Mouse (Mus musculus) B cell, adult (primary cell): ENCODE data around the gene Gstt3. TPM values are rescaled to one million over a fixed set of nuclear protein-coding genes. Genes with fewer than 3 reads are reported as not detected.

Source experiments
- total RNA-seq: library from RNA; stranded (reverse); gene quantifications from 4 replicates; pipeline ENCODE4 v1.2.4, GENCODE M21; 2023; ENCODE audit not compliant: inconsistent age

Gstt3 gene
- 6.7 to 10.3 TPM (median 8.6 TPM) in 4 replicates for total RNA-seq

GRCm38 (mm10) chr10:75780769-75781578 is at the start of gene Gstt3, which contains the start of gene Gm20441:
Gstt3 (minus strand) TSS chr10:75781414.
Gm20441 (minus strand) TSS chr10:75780954.

GRCm38 (mm10) chr10:75822443-75822842 is 41.2 kb upstream of the Gstt3 start, which contains the start of gene Gstt4:
Gstt4 (minus strand) TSS chr10:75822543.

DNA sequence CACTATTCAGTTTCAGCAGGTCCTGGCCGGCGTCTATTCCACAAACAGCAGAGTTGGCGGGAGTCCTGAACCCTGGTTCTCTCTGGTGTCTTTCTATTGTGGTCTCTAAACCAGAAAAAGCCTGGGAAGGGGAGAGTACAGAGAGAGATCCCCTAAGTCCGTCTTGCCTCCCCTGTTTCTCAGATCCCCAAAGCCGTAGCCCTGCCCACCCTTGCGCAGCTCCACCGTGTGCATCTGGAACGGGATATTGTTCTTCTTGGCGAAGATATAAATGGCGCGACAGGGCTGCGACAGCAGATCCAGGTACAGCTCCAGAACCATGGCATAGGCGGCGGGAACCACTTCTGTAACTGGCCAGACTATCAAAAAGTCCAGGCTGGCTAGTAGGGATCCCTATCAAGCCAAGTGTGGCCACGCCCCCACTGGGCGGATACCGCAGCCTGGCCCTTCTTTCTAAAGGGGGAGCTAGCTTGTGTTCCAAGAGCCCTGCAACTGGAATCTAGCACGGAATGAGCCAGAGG is 17.0 kb upstream of the Gstt3 start, which contains the start of gene Gstt1:
Gene Gstt1, minus strand, starts transcription at position 409 of the 521 bp plus-strand sequence.

GRCm38 (mm10) chr10:75772795-75773664 is 8.2 kb downstream of the Gstt3 start, which contains the start of gene Ddt:
Ddt (minus strand) TSS chr10:75773414.

DNA sequence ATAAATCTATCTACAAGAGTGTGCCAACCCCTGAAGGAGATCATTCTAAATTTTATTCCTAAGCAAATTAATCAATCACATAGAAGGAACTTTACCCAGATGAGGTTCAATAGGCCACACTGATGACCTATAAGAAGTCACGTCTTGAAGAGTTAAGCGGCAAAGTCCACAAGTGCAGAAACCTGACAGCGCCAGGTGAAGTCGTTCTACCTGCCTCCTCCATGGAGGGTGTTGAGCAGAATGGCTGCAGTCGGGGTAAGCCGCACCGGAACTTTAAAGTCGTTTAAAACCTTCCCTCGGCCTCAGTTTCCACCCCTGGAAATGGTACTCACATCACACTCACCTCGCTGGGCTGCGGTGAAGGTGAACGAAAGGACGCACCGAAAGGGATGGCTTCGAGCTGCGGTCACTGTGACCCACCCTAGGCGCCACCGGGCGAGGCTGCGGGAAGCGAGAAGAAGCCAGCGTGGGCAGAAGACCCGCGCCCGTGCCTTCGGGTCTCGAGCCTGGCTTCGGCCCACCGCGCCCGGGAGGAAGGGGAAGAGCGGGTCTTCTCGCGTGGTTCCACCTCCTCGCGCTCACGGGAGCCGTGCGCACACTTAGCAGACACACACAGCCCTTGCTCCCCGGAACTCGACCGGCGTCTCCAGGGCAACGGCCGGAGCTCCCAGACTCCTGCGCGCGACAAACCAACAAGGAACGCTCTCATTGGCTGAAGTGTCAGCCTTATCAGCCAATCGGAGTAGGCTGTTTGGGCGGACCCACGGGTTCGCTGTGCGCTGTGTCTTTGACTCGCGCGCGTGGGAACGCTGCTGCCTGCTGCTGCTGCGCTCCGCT is 17.3 kb downstream of the Gstt3 start, which contains the start of gene Cabin1:
Gene Cabin1, minus strand, starts transcription at position 660 of the 837 bp plus-strand sequence.

Other genes starting within 250 kb of the Gstt3 start
- gene Lrrc75b, start 221.1 kb downstream of the Gstt3 start, total RNA-seq: not detected in 4 replicates
- gene Ggt1, start 219.8 kb downstream of the Gstt3 start, total RNA-seq: not detected in 4 replicates
- 0.26 to 1.6 TPM (median 0.73 TPM) in 4 replicates for gene Ggt5, start 192.1 kb downstream of the Gstt3 start, total RNA-seq
- 2.0 to 3.1 TPM (median 2.7 TPM) in 4 replicates for gene Susd2, start 137.4 kb downstream of the Gstt3 start, total RNA-seq
- 85.4 to 99.8 TPM (median 93.3 TPM) in 4 replicates for gene Cabin1, start 17.1 kb downstream of the Gstt3 start, total RNA-seq
- 27.4 to 36.0 TPM (median 31.1 TPM) in 4 replicates for gene Ddt, start 8.0 kb downstream of the Gstt3 start, total RNA-seq
- not detected in 4 replicates for gene Gm20441, start 460 bp downstream of the Gstt3 start, total RNA-seq
- not detected in 4 replicates for gene Gstt1, start 17.2 kb upstream of the Gstt3 start, total RNA-seq
- gene Gstt4, start 41.1 kb upstream of the Gstt3 start, total RNA-seq: not detected in 4 replicates
- 30.2 to 44.1 TPM (median 38.2 TPM) in 4 replicates for gene Gstt2, start 56.0 kb upstream of the Gstt3 start, total RNA-seq
- gene Mif, start 78.8 kb upstream of the Gstt3 start, total RNA-seq: 226 to 261 TPM (median 242 TPM) in 4 replicates
- gene Derl3, start 112.0 kb upstream of the Gstt3 start, total RNA-seq: 14.4 to 19.2 TPM (median 14.8 TPM) in 4 replicates
- 75.2 to 82.6 TPM (median 81.7 TPM) in 4 replicates for gene Smarcb1, start 140.2 kb upstream of the Gstt3 start, total RNA-seq
- 144 to 159 TPM (median 149 TPM) in 4 replicates for gene Chchd10, start 151.7 kb upstream of the Gstt3 start, total RNA-seq
- 2.2 to 5.1 TPM (median 3.2 TPM) in 4 replicates for gene Mmp11, start 155.1 kb upstream of the Gstt3 start, total RNA-seq
- not detected in 4 replicates for gene Gm867, start 159.3 kb upstream of the Gstt3 start, total RNA-seq
- 106 to 145 TPM (median 134 TPM) in 4 replicates for gene Vpreb3, start 161.6 kb upstream of the Gstt3 start, total RNA-seq
- gene Gm5134, start 173.1 kb upstream of the Gstt3 start, total RNA-seq: 1.3 to 2.0 TPM (median 1.6 TPM) in 4 replicates